Mouse (Mus musculus): ENCODE measurements around the gene Acmsd.

The Acmsd gene

GRCm38 (mm10) chr1:127778611-127779010 lies 49.4 kb downstream of the Acmsd start:
- DNase-seq: no peak

- DNase-seq: no peak
Measured at GRCm38 (mm10) chr1:127780142-127780541, 50.9 kb downstream of the Acmsd start.

- DNase-seq: no peak
Measured at GRCm38 (mm10) chr1:127780849-127781248, 51.6 kb downstream of the Acmsd start.

- DNase-seq: no peak
Measured at GRCm38 (mm10) chr1:127783862-127784261, 54.6 kb downstream of the Acmsd start.

- no peak for DNase-seq
Measured at GRCm38 (mm10) chr1:127785882-127786281, 56.7 kb downstream of the Acmsd start.

GRCm38 (mm10) chr1:127788943-127789342 lies 59.7 kb downstream of the Acmsd start:
- DNase-seq: no peak

GRCm38 (mm10) chr1:127793459-127793858 lies 64.2 kb downstream of the Acmsd start:
- DNase-seq: no peak

- DNase-seq: no peak
Measured at GRCm38 (mm10) chr1:127795087-127795769, 66.0 kb downstream of the Acmsd start.

GRCm38 (mm10) chr1:127796341-127796740 lies 67.1 kb downstream of the Acmsd start:
- no peak for DNase-seq

GRCm38 (mm10) chr1:127796752-127797151 lies 67.5 kb downstream of the Acmsd start:
- DNase-seq: no peak

GRCm38 (mm10) chr1:127802916-127803315 lies 73.7 kb downstream of the Acmsd start:
- no peak for DNase-seq

GRCm38 (mm10) chr1:127808671-127809070 lies 79.5 kb downstream of the Acmsd start:
- no peak for DNase-seq

- DNase-seq: no peak
Measured at GRCm38 (mm10) chr1:127812929-127813328, 83.7 kb downstream of the Acmsd start.

- DNase-seq: no peak
Measured at GRCm38 (mm10) chr1:127816381-127816780, 87.2 kb downstream of the Acmsd start.
